Mouse (Mus musculus) T-helper 1 cell (primary cell): ENCODE measurements around the gene Kif6.

Source experiments
- in situ Hi-C: fragments of 300-600 bp; cut with MboI, MseI; formaldehyde crosslinking; loops from one replicate; pipeline ENCODE4 v1.15.1; 2025; ENCODE audit warnings: high pct_unique_total_duplicates

Gene Kif6

DNA sequence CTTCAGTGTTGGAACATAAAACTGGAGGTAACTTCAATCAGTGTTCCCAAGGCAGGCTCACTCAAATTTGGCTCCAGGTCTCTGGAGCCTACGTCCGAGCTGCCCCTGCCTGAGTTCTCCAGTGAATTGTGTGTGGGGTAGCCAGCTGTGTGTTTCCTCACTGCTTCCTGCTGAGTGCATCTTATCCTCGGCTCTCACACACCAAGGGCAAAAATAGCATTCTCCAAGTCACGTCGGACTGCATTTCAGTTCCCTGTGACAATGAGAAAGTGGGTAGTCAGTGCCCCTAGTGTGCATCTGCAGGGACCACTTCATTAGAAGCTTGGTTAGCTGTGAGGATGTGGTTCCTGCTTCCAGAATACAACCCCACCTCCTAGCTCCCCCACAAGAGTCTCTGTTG lies 222.5 kb downstream of the Kif6 start:
- in situ Hi-C loops: no loop called here

DNA sequence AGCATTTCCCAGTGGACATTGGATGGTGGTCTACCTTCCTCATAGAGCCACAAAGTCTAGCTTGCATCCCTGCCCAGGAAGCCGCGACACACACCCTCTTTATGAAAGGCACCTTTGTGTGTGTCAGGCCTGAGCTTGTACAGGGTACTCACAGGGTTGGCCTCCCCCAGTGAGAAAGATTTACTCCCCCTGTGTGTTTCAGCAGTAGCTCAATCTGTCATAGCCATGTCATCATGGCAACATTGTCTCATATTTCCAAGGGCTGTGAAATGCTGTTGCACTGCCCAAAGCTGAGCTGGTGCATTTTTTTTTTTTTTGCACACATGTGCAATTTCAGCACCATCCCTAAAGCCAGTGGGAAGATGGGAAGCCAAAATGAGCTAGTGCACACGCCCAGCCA lies 224.3 kb downstream of the Kif6 start:
- in situ Hi-C loops: no loop called here

DNA sequence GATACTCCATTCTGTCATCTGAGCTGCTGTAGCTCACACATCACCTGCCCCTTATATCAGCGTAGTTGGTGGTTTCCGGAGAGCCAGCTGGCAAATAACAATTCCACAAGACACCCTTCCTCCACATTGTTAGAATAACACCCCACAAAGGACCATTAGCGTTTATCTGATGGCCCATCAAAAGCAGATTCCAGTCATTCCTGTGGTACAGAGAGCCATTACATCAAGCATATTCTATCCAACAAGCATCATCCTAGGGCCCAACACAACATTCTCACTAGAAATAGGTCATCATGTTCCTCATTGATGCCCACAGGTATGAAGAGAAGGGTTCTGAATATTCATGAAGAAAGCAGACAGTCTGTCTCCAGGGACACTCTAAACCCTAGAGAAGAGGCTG lies 236.3 kb downstream of the Kif6 start:
- in situ Hi-C loops: no loop called here

- in situ Hi-C loops: no loop called here
Measured at GRCm38 (mm10) chr17:49852183-49852582, 237.2 kb downstream of the Kif6 start.

- in situ Hi-C loops: no loop called here
Measured at GRCm38 (mm10) chr17:49855785-49856184, 240.8 kb downstream of the Kif6 start.

- in situ Hi-C loops: no loop called here
Measured at GRCm38 (mm10) chr17:49860057-49860816, 245.3 kb downstream of the Kif6 start.

DNA sequence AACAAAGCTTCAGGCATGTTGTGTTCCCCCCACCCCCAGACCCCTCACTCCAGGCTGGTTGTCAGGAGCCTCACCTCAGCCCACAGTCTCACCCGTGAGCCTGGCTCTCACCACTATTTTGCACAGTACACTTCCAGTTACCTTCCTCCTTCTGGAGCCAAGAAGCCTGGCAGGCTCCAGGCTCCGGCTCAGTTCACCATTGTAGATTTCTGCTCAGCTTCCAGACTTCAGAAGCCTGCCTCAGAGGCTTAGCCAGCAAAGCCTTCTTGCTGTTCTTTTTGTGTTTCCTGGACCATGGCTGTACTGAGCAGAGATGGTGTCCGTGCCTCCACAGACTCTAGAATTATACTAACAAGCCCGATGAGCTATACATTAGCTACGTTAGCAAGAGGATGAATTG lies 248.7 kb downstream of the Kif6 start:
- in situ Hi-C loops: no loop called here

DNA sequence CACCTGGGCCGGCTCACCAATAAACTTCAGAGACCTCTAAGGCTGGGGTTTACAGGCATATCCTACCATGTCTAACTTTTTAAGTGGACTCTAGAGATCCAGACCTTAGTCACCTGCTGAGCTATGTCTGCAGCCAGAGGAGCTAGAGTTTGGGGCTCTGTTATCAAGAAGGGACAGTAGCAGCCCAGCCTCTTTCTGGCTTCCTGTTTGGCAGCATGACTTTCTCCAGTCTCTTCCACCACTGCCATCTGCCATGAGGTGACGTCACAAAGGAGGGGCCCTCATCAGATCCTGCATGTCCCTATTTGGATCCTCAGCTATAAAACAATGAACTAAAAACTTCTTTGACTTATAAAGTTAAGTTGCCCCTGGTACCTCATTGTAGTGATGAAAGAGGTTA lies 250.7 kb downstream of the Kif6 start:
- in situ Hi-C loops: no loop called here

DNA sequence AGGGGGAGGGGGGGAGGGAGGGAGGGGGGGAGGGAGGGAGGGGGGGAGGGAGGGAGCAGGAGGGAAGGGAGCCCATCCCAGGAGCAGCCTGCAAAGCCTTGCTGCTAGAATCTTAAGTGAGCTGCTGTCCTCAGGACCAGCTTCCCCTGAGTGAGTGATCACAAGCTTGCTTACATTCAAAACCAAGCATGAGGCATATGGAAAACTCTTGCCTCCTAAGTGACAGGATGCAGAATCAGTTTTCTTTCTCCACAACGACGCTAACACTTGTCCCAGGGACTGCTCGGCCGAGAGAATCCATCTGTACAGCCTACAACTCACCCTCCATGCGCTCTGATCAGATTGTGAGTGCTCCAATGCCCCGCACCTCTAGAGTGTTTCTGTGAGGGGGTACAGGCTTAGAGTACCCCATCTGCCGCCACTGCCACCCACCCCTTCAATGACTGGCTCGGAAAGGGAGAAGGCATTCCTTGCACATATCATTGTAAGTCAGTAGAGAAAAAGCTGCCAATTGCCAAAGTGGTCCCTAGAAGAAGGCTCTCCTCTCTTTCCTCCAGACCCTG lies 251.8 kb downstream of the Kif6 start:
- in situ Hi-C loops: no loop called here

DNA sequence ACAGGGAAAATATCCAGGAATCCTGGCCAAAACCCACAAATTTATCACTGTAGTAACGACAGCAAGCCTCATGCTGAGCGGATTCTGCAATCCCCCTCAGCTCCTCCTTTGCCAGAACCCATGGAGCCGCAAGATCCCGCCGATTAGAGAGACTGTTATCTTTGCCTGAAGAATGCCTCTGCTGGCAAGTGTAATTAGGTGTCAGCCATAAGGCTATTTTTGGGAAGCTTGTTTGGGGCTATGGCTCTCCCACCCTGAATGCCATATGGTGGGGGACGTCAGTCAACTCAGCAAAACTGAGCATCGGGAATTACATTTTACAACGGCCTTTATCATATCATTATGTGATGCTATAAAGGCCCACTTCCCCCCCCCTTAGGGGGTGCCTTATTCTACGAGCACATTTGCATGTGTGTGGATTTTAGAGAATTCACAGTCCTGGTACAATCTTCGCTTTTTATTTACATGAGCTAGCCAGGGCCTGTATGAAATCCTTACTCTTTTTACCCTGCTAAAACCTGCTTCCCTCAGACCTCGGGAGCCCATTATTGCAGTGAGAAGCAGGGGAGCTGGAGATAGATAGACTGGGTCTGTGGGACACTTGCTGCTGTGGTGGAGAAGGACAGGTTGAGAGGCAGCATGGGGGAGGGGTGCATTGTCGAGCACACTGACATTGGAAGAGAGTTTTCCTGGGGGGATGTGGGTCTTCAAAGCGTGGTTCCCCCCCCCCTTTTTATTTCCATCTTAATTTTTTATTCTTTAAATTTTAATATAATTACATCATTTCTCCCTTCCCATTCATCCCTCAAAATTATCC lies 252.6 kb downstream of the Kif6 start:
- in situ Hi-C loops: no loop called here

GRCm38 (mm10) chr17:49869246-49869645 lies 254.3 kb downstream of the Kif6 start:
- in situ Hi-C loops: no loop called here

DNA sequence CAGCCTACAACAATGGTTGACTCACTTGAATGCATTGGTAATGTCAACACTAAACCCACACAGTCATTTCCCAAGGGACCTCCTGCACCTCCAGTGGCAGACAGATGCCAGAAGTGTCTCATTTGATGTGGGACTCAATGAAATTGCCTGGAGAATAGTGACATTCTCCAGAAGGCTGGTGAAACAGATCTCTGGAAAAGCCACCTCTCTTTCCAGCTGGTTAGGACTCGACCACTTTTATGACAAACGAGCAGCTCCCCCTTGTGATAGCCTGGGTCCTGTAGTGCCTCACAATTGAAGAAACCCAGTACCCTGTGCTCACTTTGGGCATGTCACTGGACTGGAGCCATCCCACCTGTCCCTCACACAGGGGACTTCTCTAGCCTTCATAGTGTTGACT lies 257.4 kb downstream of the Kif6 start:
- in situ Hi-C loops: no loop called here

- in situ Hi-C loops: no loop called here
Measured at GRCm38 (mm10) chr17:49874746-49875145, 259.8 kb downstream of the Kif6 start.

GRCm38 (mm10) chr17:49875401-49875800 lies 260.5 kb downstream of the Kif6 start:
- in situ Hi-C loops: no loop called here

DNA sequence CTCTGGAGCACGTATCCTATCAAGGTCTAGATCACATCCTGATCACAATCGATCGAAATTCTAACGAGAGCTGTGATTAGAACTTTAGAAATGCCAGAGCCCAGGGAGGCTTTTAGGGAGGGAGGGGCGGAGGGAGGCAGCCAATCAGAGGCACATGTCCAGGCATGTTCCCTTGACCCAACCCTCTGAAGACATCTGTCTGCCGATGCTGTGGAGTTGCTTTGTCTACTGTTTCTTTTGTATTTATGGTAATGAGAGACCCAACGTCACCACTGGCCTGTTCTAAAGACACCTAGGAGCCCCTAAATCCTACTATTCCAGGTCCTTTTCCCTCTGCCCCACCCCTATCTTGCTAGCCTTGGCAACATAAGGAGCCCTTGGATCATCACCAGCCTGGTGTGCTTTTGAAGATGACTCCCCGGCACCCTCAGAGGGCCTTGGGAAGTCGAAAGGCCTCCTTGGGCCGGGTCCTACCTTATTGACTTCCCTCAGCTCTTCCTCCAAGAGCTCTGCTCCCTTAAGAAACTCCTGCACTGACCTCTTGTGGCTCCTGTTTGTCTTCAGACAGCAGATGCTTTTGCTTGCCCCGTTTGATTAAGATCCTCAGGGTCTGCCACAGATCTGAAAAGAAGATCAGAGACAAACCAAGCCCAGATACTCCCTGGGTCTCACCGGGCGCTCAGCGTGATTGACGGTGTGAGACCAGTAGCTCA lies 261.2 kb downstream of the Kif6 start:
- in situ Hi-C loops: no loop called here

- in situ Hi-C loops: no loop called here
Measured at GRCm38 (mm10) chr17:49880919-49881744, 266.2 kb downstream of the Kif6 start.

DNA sequence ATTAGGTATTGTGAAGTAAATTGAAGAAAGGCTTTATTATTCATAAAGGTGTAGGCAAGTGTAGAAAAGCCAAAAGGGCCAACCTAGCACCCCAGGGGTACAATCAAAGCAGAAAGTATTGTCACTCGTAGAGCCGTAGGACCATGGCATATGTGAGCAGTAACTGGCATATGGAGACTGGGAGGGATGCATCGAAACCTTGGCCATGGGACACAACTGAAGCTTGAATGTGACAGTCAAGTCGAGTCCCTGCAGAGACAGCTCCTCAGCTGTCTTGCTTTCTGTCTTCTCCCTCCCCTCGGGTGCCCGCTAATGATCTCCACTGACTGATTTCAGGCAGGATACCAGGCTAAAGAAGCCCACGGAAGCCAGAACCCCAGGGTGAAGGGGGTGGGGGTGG lies 266.9 kb downstream of the Kif6 start:
- in situ Hi-C loops: no loop called here

DNA sequence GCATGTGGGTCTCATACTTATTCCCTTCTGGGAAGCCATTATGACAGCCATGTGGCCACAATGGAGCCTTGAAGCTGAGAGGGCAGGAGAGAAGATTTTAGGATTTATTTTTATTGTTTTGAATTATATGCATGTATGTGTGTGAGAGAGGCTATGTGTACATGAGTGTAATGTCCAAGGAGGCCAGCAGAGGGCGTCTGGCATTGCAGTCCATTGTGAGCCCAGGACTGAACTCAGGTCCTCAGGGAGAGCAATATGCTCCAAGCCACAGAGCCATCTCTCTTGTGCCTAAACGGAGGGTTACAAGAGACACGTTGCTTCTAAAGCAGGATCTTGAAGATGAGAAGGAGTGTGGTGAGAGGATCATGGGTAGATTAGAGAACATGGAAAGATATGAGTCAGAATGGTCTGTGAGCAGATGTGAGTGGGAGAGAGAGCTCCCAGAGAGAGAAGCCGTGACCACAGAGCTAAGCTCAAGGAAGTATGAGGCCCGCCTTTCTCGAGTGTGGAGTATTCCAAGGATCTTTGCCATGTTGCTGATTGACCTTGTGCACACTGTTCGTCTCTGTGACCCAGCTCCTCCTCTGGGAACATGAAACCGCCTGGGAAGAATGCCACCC lies 268.3 kb downstream of the Kif6 start:
- in situ Hi-C loops: no loop called here

GRCm38 (mm10) chr17:49885035-49885434 lies 270.1 kb downstream of the Kif6 start:
- in situ Hi-C loops: no loop called here

DNA sequence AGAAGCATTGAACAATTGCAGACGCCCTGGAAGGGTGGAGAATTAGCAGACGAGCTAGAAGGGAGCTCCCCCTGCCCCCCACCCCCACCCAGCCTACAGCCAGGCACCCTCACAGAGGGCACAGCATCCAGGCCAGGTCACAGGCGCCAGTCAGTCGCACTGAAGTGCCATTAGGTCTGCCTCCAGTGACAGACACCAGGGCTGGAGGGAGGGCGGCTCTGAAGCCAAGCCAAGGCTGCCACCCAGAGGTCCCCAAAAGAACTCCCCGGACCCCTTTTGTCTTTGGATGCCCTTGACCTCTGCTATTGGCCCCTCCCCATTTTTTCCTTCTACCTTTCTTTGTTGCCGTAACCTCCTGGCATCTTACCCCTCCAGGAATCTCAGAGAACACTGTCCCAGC lies 274.7 kb downstream of the Kif6 start:
- in situ Hi-C loops: no loop called here

- in situ Hi-C loops: no loop called here
Measured at GRCm38 (mm10) chr17:49890861-49891260, 275.9 kb downstream of the Kif6 start.
